Mouse (Mus musculus) spleen, adult 18-20 months (tissue): Measurements from ENCODE around the gene Flg2.

Source experiments
- DNase-seq, 2 experiments: peaks; one replicate each; pipeline ENCODE4 v3.0.0; 2022; ENCODE audit warnings: mixed read lengths in 2 of 2

Flg2 gene

DNA sequence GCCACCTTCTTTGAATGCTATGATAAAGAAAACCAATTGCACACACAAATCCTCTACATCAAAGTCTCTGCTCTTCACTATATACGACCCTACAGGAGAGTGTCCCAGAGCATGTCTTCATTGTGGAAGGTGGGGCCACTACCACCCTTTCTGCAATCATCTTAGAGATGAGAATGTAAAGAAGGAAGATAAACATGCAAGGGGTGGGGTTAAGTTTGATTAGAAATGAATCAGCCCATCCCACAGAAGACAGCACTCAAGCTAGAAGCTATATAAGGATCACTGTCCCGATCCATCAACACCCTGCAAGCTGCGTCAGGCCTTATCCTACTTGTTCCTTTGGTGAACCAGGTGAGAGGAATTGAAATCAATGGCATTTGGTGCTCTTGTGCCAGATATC, at the start of gene Flg2:
TSS of gene Flg2 (plus strand) at position 301 of the 400 bp plus-strand sequence.
- no peak for DNase-seq

DNA sequence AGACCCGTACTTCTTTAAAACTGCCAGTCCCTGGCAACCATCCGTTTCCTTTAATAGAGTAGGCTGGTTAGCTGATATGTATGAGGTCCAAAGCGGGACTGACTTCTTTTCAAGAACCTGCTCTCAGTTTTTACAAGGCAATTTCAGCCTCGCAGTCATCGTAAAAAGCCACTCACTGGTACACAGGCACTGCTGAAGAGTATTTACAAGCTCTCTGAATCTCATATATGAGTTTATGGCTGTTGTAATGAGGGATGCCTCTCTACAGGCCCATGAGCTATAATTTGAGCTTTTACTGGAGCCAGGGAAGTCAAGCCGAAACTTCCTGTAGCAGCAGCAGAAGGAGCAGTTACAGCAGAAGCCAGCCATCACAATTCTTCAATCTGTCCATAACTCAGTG, 34.6 kb upstream of the Flg2 start:
- no peak for DNase-seq

DNA sequence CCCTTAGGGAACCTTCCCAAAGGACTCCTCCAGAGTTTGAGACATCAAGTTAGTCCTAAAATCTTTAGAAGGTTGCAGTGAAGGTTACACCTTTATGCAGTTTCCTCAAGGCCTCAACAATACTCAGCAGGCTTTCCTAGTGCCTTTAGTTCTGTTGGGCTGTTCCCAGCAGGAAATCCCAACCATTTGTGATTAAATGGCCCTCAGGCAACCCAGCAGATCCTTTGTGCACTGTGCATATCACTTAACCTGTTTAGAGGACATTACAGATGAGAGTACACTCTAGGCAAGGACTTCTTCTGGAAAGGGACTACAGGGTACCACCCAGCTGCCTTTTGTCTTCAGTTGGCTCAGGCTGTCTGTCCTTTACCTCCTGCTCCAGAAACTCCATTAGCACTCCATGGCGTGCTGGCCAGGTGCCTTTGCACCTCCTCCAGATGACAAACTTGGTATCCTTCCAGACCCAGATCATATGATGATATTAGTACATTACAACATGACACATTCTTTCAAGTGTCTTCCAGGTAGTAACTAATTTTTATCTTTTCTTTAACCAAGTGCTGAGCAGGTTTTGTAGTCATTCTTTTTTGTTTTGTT, 34.0 kb upstream of the Flg2 start:
- no peak for DNase-seq

DNA sequence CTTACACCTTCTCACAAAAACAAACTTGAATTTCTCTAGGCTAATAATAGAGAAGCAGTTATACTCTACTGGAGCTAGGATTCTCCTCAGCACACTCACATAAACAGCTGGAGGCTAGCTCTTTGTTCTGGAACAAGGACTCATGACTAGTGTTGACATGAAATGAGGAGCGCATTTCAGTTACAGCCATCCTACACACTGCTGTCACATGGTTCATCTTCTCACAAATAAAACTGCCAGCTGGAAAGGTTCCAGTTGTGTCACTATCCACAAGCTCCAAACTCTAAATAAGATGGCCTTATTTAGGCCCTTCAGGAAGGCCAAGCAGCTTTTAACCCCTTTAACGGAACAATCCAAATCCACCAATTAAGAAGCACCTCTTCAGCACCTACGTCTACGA, 16.2 kb upstream of the Flg2 start:
- no peak for DNase-seq

DNA sequence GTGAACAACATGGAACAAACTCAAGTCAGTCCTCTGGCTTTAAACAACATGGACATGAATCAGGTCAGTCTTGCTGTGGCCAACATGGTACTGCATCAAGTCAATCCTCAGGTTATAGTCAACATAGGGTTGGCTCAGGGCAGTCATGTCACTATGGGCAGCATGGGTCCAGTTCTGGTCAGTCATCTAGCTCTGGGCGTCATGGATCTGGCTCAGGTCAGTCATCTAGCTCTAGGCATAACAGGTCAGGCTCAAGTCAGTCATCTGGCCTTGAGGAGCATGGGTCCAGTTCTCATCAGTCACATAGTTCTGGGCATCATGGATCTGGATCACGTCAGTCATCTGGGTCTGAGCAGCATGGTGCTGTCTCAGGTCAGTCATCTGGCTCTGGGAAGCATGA, 4.9 kb downstream of the Flg2 start:
- DNase-seq = no peak

DNA sequence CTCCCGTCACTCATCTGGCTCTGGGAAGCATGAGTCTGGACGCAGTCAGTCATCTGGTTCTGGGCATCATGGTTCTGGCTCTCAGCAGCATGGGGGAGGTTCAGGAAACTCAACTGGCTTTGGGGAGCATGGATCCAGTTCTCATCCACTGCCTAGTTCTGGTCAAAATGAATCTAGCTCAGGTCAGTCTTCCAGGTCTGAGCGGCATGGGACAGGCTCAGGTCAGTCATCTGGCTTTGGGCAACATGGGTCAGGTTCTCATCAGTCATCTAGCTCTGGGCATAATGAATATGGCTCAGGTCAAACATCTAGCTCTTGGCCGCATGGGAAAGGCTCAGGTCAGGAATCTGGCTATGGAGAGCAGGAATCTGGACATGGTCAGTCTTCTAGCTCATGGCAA, 5.4 kb downstream of the Flg2 start:
- DNase-seq = no peak
